Mouse (Mus musculus) fat pad, adult 2 months (tissue): Measurements from ENCODE around the gene Slc22a12.

ENCODE experiments used
- DNase-seq: peaks from one replicate; pipeline ENCODE4 v3.0.0-alpha.2; 2011; ENCODE audit warnings: low read depth, low spot score; ENCODE audit errors: extremely low read depth

Slc22a12 gene

DNA sequence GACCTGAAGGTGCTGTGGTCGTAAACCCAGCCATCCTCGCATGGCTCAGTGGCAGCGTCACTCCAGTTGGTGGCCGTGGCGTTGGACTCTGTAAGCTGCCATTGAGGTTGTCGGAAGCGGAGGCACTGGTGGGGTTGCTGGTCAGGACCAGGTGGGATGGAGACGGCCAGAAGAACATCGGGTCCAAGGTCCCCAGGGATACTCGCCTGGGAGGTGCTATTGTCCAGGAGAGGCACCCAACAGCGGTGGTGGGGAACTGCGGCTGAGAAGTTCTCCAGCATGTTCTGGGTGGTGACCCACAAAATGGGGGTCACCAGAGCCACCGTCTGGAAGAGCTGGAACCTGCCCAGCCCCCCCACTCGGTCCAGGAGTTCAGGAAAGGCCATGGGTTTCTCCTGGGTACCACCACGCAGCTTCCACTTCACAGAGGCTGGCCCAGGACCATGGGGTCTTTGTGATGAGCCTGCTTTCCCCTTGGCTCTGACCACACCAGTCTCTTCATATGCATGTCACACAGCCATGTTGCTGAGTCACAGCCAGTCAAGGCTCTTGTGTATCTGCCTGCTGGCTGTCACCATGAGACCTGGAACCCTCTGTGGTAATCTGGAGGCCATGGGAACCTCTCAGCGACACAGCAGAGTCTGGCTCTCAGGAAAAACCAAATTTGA is at the start of gene Slc22a12:
TSS of gene Slc22a12 (minus strand) at position 666 of the 668 bp plus-strand sequence.
- no peak for DNase-seq

DNA sequence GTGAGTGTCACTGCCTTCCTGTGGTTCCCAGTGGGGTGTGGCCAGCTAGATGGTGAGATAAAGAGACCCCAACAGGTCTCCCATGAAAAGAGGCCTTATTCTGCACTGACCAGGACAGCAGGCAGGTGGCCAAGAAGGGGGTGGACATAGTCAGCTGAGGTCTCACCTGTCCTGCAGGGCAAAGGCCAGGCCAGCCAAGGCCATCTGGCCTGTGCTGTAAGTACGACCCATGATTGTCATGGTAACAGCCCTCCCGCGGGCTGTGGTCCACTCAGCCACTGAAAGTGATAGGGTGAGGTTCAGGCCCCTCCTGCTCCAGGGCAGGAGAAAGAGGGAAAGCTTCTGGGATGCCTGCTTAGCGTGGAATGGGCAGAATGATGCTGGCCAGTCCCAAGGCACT is 29.2 kb upstream of the Slc22a12 start:
- no peak for DNase-seq

DNA sequence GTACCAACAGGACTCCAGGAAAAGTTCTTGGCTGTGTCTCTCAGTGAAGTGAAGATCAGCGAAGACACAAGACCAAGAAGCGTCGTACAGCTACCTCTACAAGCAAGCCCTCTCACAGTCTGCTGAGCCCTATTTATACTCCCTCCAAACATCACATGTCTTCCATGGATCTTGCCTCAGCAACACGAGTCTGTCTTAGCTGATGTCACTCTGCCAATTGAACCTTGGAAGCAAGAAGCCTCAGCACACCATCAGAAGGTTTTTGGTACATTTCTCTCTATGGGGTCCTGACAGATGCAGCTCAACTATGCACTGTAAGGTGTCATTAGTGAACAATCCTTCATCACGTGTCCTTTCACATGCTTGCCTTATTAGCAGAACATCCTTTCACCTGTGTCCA is 28.6 kb upstream of the Slc22a12 start:
- no peak for DNase-seq

- no peak for DNase-seq
Measured at GRCm38 (mm10) chr19:6569561-6569960, 26.7 kb upstream of the Slc22a12 start.

DNA sequence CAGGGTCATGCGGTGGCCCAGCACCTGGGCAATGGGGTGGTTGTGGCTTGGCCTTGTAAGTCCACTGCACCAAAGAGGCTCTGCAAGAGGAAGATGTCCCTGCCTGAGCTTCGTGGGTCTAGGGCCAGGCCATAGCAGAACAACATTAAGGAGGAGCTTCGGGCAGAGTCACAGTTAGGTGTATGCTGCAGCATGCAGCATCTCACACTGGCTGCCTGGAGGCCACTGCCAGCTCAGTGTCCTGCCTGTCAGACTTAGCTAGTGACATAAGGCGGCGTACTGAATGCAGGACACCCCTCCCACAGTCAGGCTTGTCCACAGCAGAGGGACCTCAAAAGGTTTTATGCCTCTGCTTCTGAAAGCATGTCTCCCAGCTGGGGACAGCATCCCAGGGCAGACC is 26.2 kb upstream of the Slc22a12 start:
- DNase-seq, result no peak

DNA sequence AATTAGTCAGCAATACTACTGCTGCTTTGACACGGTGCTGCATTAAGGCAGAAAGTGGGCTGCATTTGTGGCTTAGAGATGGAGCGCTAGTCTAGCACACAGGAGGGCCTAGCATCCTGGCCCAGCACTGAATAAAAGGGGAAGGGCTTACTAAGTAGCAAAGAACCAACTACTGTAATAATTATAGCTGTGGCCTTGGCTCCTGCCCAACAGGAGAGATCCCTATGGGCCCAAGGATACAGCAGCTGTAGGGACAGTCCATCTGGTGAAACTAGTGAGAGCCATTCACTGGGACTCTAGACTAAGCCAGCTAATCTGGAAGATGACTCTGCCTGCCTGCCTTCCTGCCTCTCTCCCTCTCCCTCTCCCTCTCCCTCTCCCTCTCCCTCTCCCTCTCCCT is 23.6 kb upstream of the Slc22a12 start:
- no peak for DNase-seq

- DNase-seq, result no peak
Measured at GRCm38 (mm10) chr19:6565136-6565535, 22.3 kb upstream of the Slc22a12 start.

GRCm38 (mm10) chr19:6560246-6560815 is 17.5 kb upstream of the Slc22a12 start:
- DNase-seq, result no peak

GRCm38 (mm10) chr19:6559576-6559975 is 16.7 kb upstream of the Slc22a12 start:
- no peak for DNase-seq

- DNase-seq, result no peak
Measured at GRCm38 (mm10) chr19:6553819-6554582, 11.2 kb upstream of the Slc22a12 start.

- DNase-seq, result no peak
Measured at GRCm38 (mm10) chr19:6553174-6553573, 10.3 kb upstream of the Slc22a12 start.

GRCm38 (mm10) chr19:6552302-6553028 is 9.6 kb upstream of the Slc22a12 start:
- no peak for DNase-seq

- no peak for DNase-seq
Measured at GRCm38 (mm10) chr19:6551215-6551614, 8.4 kb upstream of the Slc22a12 start.

DNA sequence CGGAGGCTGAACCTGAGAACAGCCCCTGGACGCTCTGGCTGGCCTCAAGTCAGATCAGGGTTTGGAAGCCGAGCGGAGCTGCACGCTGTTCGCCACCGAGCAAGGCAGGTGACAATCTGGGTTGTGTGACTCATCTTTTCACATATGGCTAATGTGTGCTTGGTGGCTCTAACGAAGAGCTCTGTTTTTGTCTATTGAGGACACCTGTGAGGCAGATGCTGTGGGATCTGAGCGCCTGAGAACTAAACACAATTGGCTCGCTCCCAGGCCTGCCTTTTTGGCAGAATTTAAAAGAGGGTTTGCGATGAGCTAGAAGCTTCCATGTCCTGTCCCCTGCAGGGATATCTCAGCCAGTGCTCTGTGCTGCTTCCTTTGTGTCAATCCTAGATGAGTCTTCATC is 6.7 kb upstream of the Slc22a12 start:
- no peak for DNase-seq

DNA sequence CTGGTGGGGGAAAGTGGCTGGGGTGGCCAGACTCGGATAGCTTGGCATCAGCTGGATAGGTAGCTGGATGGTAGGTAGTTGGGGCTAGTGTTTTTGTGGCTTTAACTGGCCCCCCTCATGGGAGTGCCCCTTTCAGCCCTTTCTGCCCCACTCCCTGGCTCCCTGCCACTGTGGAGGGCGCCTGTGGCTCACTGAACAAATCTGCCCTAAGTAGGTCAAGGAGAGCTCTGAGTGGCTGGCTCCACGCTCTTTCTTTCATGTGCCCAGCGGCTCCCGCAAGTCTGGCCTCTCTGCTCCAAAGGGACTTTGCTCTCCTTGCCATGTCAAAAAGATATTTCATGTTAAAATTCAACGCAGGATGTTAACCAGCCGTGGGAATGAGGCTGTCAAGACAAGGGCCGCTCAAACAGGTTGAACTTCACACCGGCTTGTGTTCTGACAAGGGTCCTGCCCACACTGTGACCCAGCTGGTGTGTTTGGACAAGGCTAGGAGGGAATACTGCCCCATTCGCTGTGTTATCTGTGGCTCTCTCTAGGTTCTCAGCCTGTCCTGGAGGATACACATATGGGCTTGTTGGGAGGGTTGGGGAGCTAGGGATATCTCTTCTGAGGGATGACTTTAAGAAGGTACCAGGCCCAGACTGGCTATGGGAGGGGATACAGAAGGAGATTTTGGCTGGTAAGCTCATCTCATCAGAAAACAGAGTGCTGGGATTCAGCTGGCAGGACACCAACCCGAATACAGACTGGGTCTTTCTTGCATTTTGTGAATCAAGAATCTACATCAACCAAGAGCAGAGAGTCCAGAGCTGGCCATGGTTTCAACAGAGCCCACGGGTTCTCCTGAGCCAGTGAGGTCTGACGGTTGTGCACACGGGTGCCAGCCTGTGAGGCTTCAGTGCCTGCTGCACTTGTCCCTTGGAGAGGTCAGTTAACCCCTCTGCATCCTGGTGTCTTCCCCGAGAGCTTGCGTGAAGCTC is 5.9 kb upstream of the Slc22a12 start:
- no peak for DNase-seq

DNA sequence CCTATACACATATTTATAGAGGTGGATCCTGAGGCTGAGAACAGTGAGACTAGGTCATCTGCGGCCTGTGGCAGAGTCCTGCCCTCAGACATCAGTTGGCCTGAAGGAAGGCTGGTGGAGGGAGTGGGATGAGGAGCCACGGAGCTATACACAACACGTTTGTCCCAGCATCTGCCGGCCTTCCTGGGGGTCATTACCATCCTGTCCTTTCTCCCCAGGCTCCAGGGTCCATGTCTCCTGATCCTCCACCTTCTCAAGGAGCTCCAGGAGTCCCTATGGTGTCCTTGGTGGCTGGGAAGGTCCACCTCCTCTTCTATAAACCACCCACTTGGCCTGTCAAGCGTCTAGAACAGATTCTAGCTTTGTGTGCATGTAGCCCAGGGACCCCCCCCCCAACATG is 5.0 kb upstream of the Slc22a12 start:
- no peak for DNase-seq

- DNase-seq, result no peak
Measured at GRCm38 (mm10) chr19:6546096-6546495, 3.3 kb upstream of the Slc22a12 start.

- DNase-seq, result no peak
Measured at GRCm38 (mm10) chr19:6545481-6545880, 2.6 kb upstream of the Slc22a12 start.

DNA sequence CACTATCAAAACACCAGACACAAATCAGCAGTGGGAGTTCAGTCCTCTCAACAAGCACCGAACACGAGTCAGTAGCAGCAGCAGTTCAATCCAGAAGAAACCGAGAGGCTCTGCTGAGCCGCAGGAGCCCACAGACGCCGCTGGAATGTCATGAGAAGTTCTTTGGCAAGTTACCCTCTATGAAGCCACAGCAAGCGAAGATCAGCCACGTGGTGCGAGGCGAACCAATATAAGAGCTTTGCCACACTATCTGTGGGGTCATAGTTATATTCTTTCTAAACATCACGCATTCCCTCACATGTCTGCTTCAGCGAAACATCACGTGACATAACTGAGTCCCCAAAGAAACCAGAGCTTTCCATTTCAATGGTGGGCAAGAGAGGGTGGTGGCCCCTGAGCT is 1.9 kb upstream of the Slc22a12 start:
- no peak for DNase-seq

GRCm38 (mm10) chr19:6543518-6543917 is 686 bp upstream of the Slc22a12 start:
- no peak for DNase-seq

- DNase-seq, result no peak
Measured at GRCm38 (mm10) chr19:6543035-6543383, 177 bp upstream of the Slc22a12 start.
